Mouse (Mus musculus): Measurements from ENCODE around the gene Pard3. TPM values are rescaled to one million over a fixed set of nuclear protein-coding genes. Genes with fewer than 3 reads are reported as not detected.

The Pard3 gene
- polyA plus RNA-seq, 1 experiment from 2014 or later = 7.0 TPM

DNA sequence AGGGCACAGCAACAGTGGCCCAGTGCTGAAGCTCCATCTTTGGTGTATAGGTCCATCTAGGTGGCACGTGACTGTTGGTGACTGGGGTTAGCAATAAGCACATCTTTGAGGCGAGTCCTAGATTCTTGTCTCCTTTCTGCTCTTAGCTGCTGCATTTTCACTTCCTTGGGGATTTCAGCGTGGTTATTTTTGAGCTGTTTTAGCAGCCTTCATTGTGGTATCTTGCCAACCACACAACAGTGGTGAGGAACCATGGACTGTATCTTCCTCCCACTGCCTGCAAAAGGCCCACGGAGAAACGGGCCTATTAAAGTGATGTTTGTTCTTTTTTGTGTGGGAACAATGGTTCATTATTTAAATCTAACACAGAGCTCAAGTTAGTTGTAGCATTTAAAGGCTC lies 363.2 kb downstream of the Pard3 start:
- no peak overlapping the region for H3K27ac ChIP-seq (ENCODE audit: low read length)
- ATAC-seq (ENCODE audit: low read depth) = no peak
- no peak overlapping the region for H3K4me2 ChIP-seq (ENCODE audit: low read depth, low read length)
- H3K9me3 ChIP-seq (replicated peaks; ENCODE audit: control insufficient read depth, low read length) = no peaks in the 10 kb centered on the region
- H3K36me3 ChIP-seq (ENCODE audit: control insufficient read depth, insufficient read depth) = no peaks in the 10 kb centered on the region
- no peaks in the 10 kb centered on the region for H3K27me3 ChIP-seq (ENCODE audit: control insufficient read depth, insufficient read depth, low read depth, low read length)
- no peaks in the 10 kb centered on the region for H3K4me1 ChIP-seq (ENCODE audit: control insufficient read depth, low read depth, low read length)
- no peak overlapping the region for H3K9ac ChIP-seq (ENCODE audit: low read depth, low read length)
- 29% methylated on average over 5 of the region's 5 CpGs for whole genome bisulfite sequencing (ENCODE audit: insufficient replicate concordance)
- H3K4me3 ChIP-seq (ENCODE audit: low read depth, low read length) = no peak overlapping the region

DNA sequence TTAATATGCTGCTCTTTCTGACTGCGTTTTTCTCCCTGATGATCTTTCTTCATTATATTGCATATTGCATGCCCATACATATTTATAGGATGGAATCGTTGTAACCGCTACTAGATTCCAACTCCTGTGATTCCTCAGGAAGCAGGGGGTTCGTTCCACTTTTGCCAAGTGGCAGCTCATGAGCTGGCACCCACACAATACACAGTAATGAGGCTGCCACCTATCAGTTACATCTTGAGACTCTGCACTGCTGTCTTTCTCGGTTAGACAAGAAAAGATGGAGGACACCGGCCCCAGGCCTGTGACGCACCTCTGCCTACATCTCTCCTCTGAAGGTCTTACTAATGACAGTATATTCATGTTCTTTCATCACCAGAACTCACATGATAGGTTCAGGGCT lies 364.3 kb downstream of the Pard3 start:
- Histone ChIP-seq H3K9ac (ENCODE audit: low read depth, low read length) (no peak overlapping the region), H3K4me3 (ENCODE audit: low read depth, low read length) (no peak overlapping the region), H3K27me3 (ENCODE audit: control insufficient read depth, insufficient read depth, low read depth, low read length) (no peaks in the 10 kb centered on the region), H3K9me3 (replicated peaks; ENCODE audit: control insufficient read depth, low read length) (no peaks in the 10 kb centered on the region), H3K4me2 (ENCODE audit: low read depth, low read length) (no peak overlapping the region), H3K36me3 (ENCODE audit: control insufficient read depth, insufficient read depth) (no peaks in the 10 kb centered on the region), H3K4me1 (ENCODE audit: control insufficient read depth, low read depth, low read length) (no peaks in the 10 kb centered on the region), H3K27ac (ENCODE audit: low read length) (no peak overlapping the region)
- no peak for ATAC-seq (ENCODE audit: low read depth)
- 74% methylated on average over 7 of the region's 7 CpGs for WGBS (ENCODE audit: insufficient replicate concordance)

DNA sequence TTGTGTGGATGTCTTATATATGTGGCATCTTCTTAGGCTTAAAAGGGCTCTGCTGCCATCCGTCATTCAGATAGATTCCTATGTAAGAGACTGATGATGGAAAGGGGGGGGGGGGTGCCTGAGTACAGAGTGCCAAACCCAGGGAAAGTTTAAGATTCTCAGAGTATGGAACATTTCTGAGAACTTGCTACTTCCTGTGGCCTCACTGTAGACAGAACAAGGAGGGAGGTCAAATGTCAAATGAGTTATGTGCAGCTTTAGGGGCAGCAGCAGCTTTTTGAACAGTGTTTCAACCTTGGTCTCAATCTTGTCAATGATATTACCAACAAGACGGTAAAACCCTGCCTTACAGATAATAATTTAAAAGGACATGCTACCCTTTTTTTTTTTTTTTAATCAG lies 367.5 kb downstream of the Pard3 start:
- no peaks in the 10 kb centered on the region for H3K4me1 ChIP-seq (ENCODE audit: control insufficient read depth, low read depth, low read length)
- H3K36me3 ChIP-seq (ENCODE audit: control insufficient read depth, insufficient read depth) = no peaks in the 10 kb centered on the region
- no peak overlapping the region for H3K27ac ChIP-seq (ENCODE audit: low read length)
- no peak for ATAC-seq (ENCODE audit: low read depth)
- no peak overlapping the region for H3K9ac ChIP-seq (ENCODE audit: low read depth, low read length)
- no peak overlapping the region for H3K4me3 ChIP-seq (ENCODE audit: low read depth, low read length)
- no peaks in the 10 kb centered on the region for H3K9me3 ChIP-seq (replicated peaks; ENCODE audit: control insufficient read depth, low read length)
- no peak overlapping the region for H3K4me2 ChIP-seq (ENCODE audit: low read depth, low read length)
- no peaks in the 10 kb centered on the region for H3K27me3 ChIP-seq (ENCODE audit: control insufficient read depth, insufficient read depth, low read depth, low read length)
- 36% methylated on average over 2 of the region's 2 CpGs for WGBS (ENCODE audit: insufficient replicate concordance)

DNA sequence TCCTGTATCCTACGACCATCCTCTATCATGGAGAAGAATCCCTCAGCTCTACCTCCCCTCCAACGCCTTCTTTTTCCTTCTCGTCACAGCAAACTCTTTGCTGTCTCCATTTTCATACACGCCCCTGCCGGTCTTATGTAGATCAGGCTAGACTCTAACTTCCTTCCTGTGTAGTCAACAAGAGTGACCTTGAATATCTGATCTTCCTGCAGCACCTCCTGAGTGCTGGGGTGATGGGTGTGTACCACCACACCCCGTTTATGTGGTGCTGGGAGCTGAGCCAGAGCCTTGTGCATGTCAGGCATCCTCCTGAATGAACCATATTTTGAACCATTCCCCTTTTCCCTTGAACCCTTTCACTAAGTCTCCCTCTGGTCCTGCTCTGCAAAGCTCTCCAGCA lies 372.3 kb downstream of the Pard3 start:
- no peaks in the 10 kb centered on the region for H3K27me3 ChIP-seq (ENCODE audit: control insufficient read depth, insufficient read depth, low read depth, low read length)
- H3K4me2 ChIP-seq (ENCODE audit: low read depth, low read length) = no peak overlapping the region
- WGBS (ENCODE audit: insufficient replicate concordance) = 60% methylated on average over 6 of the region's 6 CpGs
- no peaks in the 10 kb centered on the region for H3K9me3 ChIP-seq (replicated peaks; ENCODE audit: control insufficient read depth, low read length)
- no peak overlapping the region for H3K27ac ChIP-seq (ENCODE audit: low read length)
- H3K36me3 ChIP-seq (ENCODE audit: control insufficient read depth, insufficient read depth) = no peaks in the 10 kb centered on the region
- ATAC-seq (ENCODE audit: low read depth) = no peak
- no peak overlapping the region for H3K9ac ChIP-seq (ENCODE audit: low read depth, low read length)
- H3K4me1 ChIP-seq (ENCODE audit: control insufficient read depth, low read depth, low read length) = peaks cover 3% of the 10 kb centered on the region
- no peak overlapping the region for H3K4me3 ChIP-seq (ENCODE audit: low read depth, low read length)

DNA sequence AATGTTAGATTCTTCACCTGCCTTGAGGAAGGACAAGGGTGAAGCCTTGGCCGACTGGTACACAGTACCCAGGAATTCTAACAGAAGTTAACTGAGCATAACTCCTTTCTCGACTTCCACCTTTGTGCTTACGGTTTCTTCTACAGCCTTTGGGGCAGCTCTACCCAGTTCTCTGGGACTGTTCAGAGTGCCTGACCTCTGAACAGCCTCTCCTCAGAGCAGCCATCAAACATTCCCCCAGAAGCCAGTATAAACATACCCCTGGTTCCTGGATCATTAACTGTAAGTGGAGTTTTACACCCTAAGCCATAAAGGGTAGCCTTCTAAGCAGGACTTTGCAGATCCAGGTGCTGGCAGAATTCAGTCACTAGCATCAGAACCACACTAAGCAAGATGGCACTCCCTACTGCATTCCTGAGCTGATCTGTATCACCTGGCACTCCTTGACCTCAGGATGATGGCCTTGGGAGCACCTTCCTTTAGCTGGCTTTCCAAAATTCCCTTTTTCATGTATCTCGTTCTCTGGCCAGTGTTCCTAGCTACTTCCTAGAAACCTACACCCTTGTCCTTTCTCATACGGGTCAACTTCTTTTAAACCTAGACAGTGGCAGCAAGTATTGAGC lies 374.0 kb downstream of the Pard3 start:
- no peak overlapping the region for H3K4me3 ChIP-seq (ENCODE audit: low read depth, low read length)
- H3K9ac ChIP-seq (ENCODE audit: low read depth, low read length) = no peak overlapping the region
- peaks cover 3% of the 10 kb centered on the region for H3K4me1 ChIP-seq (ENCODE audit: control insufficient read depth, low read depth, low read length)
- H3K36me3 ChIP-seq (ENCODE audit: control insufficient read depth, insufficient read depth) = no peaks in the 10 kb centered on the region
- no peak for ATAC-seq (ENCODE audit: low read depth)
- 47% methylated on average over 5 of the region's 5 CpGs for WGBS (ENCODE audit: insufficient replicate concordance)
- no peak overlapping the region for H3K4me2 ChIP-seq (ENCODE audit: low read depth, low read length)
- no peak overlapping the region for H3K27ac ChIP-seq (ENCODE audit: low read length)
- H3K9me3 ChIP-seq (replicated peaks; ENCODE audit: control insufficient read depth, low read length) = no peaks in the 10 kb centered on the region
- no peaks in the 10 kb centered on the region for H3K27me3 ChIP-seq (ENCODE audit: control insufficient read depth, insufficient read depth, low read depth, low read length)

DNA sequence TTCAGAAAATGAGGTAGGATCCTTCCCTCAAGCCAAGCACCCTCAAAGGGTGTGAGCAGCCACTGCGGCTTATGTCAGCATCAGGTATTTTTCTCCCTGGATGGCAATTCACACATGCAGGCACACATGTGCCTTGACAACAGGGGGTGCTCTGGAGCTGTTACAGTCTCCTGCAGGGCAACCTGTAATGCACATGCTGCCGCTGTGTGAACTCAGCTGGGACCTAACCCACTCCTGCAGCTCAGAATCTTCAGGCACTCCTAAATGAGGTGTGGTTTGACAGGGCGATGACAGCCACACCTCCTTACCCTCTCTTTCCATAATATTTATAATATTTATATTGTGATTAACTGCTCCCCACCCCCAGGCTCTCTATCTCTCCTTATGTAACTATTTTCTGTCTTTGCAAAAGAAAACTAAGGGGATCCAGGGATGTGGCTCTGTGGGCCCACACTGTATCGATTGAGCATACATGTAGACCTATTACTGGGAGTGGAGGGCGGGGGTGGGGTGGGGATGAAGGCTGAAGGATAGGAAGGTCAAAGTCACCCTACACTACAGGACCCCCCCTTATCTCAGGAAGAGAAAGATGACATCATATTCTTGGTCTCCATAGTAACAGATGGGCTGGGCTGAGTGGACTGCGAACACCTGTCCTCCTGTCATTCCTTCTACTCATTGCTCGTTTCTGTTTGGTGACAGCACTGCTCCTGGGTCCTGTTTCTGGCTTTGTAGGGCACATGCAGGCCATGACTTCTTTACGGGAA lies 375.1 kb downstream of the Pard3 start:
- H3K9me3 ChIP-seq (replicated peaks; ENCODE audit: control insufficient read depth, low read length) = no peaks in the 10 kb centered on the region
- no peak overlapping the region for H3K27ac ChIP-seq (ENCODE audit: low read length)
- no peak overlapping the region for H3K9ac ChIP-seq (ENCODE audit: low read depth, low read length)
- no peaks in the 10 kb centered on the region for H3K36me3 ChIP-seq (ENCODE audit: control insufficient read depth, insufficient read depth)
- no peak for ATAC-seq (ENCODE audit: low read depth)
- peaks cover 3% of the 10 kb centered on the region for H3K4me1 ChIP-seq (ENCODE audit: control insufficient read depth, low read depth, low read length)
- peak overlapping the region; percentile 45 for H3K4me2 ChIP-seq (ENCODE audit: low read depth, low read length)
- 58% methylated on average over 8 of the region's 8 CpGs for WGBS (ENCODE audit: insufficient replicate concordance)
- no peaks in the 10 kb centered on the region for H3K27me3 ChIP-seq (ENCODE audit: control insufficient read depth, insufficient read depth, low read depth, low read length)
- H3K4me3 ChIP-seq (ENCODE audit: low read depth, low read length) = no peak overlapping the region

DNA sequence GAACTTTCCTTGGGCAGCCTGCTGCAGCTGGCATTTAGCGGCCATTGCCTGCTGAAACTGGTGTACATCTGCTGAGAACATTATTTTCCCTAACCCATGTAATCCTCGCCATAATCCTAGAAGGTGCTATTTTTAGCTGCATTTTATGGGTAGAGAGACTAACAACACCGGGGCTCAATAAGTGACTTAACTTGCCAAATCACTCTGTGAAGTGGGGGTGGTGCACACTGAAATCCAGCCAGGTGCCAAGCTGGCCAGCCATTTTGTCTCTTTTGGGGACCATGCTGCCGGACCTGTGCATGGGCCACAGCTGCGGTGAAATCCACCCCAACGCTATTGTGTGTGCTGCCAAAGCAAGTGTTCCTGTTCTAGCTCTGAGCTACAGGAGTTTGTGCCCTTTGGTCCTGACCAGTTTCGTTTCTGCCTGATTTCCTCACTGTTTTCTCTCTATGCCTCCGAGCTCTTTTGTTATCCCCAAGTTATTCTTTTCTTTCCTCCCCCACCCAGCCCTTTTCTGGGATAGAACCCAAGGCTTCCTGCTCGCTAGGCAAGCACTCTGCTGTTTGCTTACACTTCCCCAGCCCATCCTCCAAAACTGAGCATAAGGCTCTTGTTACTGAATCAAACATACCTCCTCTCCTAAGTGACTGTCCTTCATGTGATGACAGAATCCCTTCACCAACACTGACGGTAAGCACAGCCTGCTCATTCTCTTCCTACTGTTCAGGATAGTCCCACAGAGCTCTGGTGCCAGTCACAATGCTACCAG lies 375.9 kb downstream of the Pard3 start:
- no peaks in the 10 kb centered on the region for H3K27me3 ChIP-seq (ENCODE audit: control insufficient read depth, insufficient read depth, low read depth, low read length)
- peaks cover 3% of the 10 kb centered on the region for H3K4me1 ChIP-seq (ENCODE audit: control insufficient read depth, low read depth, low read length)
- peak overlapping the region; percentile 45 for H3K4me2 ChIP-seq (ENCODE audit: low read depth, low read length)
- WGBS (ENCODE audit: insufficient replicate concordance) = 49% methylated on average over 10 of the region's 10 CpGs
- H3K9ac ChIP-seq (ENCODE audit: low read depth, low read length) = no peak overlapping the region
- H3K27ac ChIP-seq (ENCODE audit: low read length) = peak overlapping the region; percentile 78
- H3K36me3 ChIP-seq (ENCODE audit: control insufficient read depth, insufficient read depth) = no peaks in the 10 kb centered on the region
- no peak for ATAC-seq (ENCODE audit: low read depth)
- H3K4me3 ChIP-seq (ENCODE audit: low read depth, low read length) = peak overlapping the region; percentile 38
- no peaks in the 10 kb centered on the region for H3K9me3 ChIP-seq (replicated peaks; ENCODE audit: control insufficient read depth, low read length)

DNA sequence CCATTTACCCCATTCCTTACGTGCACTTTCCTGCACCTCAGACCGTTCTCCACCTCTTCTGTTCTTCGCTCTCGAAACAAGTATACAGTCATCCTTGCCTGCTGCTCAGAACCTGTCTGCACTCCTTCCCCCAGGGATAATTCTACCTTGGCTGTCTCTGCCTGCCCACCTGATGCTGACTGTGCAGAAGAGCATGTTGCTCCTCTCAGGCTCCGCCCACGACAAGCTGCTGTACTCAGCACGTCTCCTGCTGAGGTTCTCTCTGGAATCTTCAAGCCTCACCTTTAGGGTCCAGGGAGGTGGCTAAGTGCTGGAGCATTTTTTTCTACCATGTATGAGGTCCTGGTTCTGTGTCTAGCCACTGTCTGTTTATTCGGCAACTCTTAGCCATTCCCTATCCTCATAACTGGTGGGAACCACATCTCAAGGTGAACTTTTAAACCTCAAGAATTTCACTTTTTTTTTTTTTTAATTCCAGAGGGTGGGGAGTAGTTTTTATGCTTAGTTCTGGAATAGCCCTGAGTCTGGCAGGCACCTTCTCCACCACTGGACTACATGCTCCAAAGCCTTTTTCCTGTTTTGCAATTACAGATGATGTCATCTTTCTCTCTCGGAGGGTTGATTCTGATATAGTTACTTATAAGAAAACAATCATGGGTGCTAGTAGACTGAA lies 376.6 kb downstream of the Pard3 start:
- H3K4me3 ChIP-seq (ENCODE audit: low read depth, low read length) = peak overlapping the region; percentile 38
- WGBS (ENCODE audit: insufficient replicate concordance) = 59% methylated on average over 9 of the region's 9 CpGs
- H3K9me3 ChIP-seq (replicated peaks; ENCODE audit: control insufficient read depth, low read length) = no peaks in the 10 kb centered on the region
- H3K27me3 ChIP-seq (ENCODE audit: control insufficient read depth, insufficient read depth, low read depth, low read length) = no peaks in the 10 kb centered on the region
- no peak overlapping the region for H3K9ac ChIP-seq (ENCODE audit: low read depth, low read length)
- H3K4me1 ChIP-seq (ENCODE audit: control insufficient read depth, low read depth, low read length) = peaks cover 3% of the 10 kb centered on the region
- peak overlapping the region; percentile 78 for H3K27ac ChIP-seq (ENCODE audit: low read length)
- no peaks in the 10 kb centered on the region for H3K36me3 ChIP-seq (ENCODE audit: control insufficient read depth, insufficient read depth)
- peak overlapping the region; percentile 45 for H3K4me2 ChIP-seq (ENCODE audit: low read depth, low read length)
- peak; percentile 5; the same call in 1 of the 2 replicates for ATAC-seq (ENCODE audit: low read depth)

Measured in liver, embryonic 16.5 days (tissue).